Mouse (Mus musculus) kidney, postnatal 0 days (tissue): ENCODE results near the gene Iqsec3. TPM values are rescaled to one million over a fixed set of nuclear protein-coding genes. Genes with fewer than 3 reads are reported as not detected.

Experiments used
- ATAC-seq: fragments of 200-750 bp; cut with Nextera tagmentation; replicated peaks from 2 replicates; pipeline ENCODE4 v1.8.0; 2017; ENCODE audit warnings: low read depth, moderate number of reproducible peaks, moderate TSS enrichment, moderate library complexity; ENCODE audit not compliant: low FRiP score
- DNase-seq: peaks from one replicate; pipeline ENCODE4 v3.0.0-alpha.2; 2016; ENCODE audit warnings: low spot score
- H3K27ac ChIP-seq: fragments of 300-500 bp; sonication (generic); 2 replicates; pipeline ENCODE4 v1.5.1; 2014; ENCODE audit warnings: mild to moderate bottlenecking
- H3K27me3 ChIP-seq: fragments of 300-500 bp; sonication (generic); 2 replicates; pipeline ENCODE4 v1.6.1; 2014; ENCODE audit warnings: low read length, mixed read lengths; ENCODE audit not compliant: insufficient read depth
- H3K36me3 ChIP-seq: fragments of 300-500 bp; sonication (generic); 2 replicates; pipeline ENCODE4 v1.6.1; 2014; ENCODE audit warnings: low read length, mixed read lengths; ENCODE audit not compliant: insufficient read depth
- H3K4me1 ChIP-seq: fragments of 300-500 bp; sonication (generic); replicated peaks from 2 replicates; pipeline ENCODE4 v1.6.1; 2014; ENCODE audit warnings: antibody characterized with exemption, low read length, mixed read lengths; ENCODE audit not compliant: insufficient read depth
- H3K4me2 ChIP-seq: fragments of 300-500 bp; sonication (generic); 2 replicates; pipeline ENCODE4 v1.6.1; 2014; ENCODE audit warnings: mild to moderate bottlenecking, low read length, moderate library complexity, mixed read lengths
- H3K4me3 ChIP-seq: fragments of 300-500 bp; sonication (generic); replicated peaks from 2 replicates; pipeline ENCODE4 v1.5.1; 2014; ENCODE audit warnings: low read depth, low read length
- H3K9ac ChIP-seq: fragments of 300-500 bp; sonication (generic); 2 replicates; pipeline ENCODE4 v1.6.1; 2014; ENCODE audit warnings: low read depth, low read length
- H3K9me3 ChIP-seq: fragments of 300-500 bp; sonication (generic); replicated peaks from 2 replicates; pipeline ENCODE4 v1.6.1; 2016; ENCODE audit warnings: low read length, inconsistent platforms, mixed read lengths
- CTCF ChIP-seq: IDR thresholded peaks from 2 replicates; pipeline ENCODE4 v1.5.1; 2016; ENCODE audit warnings: antibody characterized with exemption, low read depth, mild to moderate bottlenecking, moderate library complexity
- WGBS: fragments of 180-500 bp; shearing (Covaris S2); extraction: QIAGEN DNeasy Blood & Tissue Kit; methylation state at CpG from one replicate; pipeline ENCODE4 v1.1.7; 2014; 5-methylcytosine and 5-hydroxymethylcytosine counted together
- polyA plus RNA-seq: library from polyadenylated mRNA; unstranded; fragments of >200 nt; fragmentation: Nextera tagmentation; extraction: Ambion mirVana; gene quantifications from 2 replicates; pipeline ENCODE4 v1.2.1, GENCODE M21; 2015

The Iqsec3 gene
- polyA plus RNA-seq, 1 experiment from 2014 or later: 0.07 TPM

GRCm38 (mm10) chr6:121424830-121425229, 48.6 kb downstream of the Iqsec3 start:
- Histone ChIP-seq H3K27ac (no peak overlapping the region), H3K4me3 (no peak overlapping the region), H3K36me3 (no peaks in the 10 kb centered on the region), H3K9ac (no peak overlapping the region), H3K4me2 (no peak overlapping the region), H3K4me1 (no peaks in the 10 kb centered on the region), H3K27me3 (no peaks in the 10 kb centered on the region), H3K9me3 (no peaks in the 10 kb centered on the region)
- 55% methylated on average over 6 of the region's 6 CpGs for WGBS
- DNase-seq: no peak
- TF ChIP-seq CTCF: no peak
- ATAC-seq: no peak

GRCm38 (mm10) chr6:121424403-121424802, 49.1 kb downstream of the Iqsec3 start:
- H3K27ac ChIP-seq: no peak overlapping the region
- H3K36me3 ChIP-seq: no peaks in the 10 kb centered on the region
- no peak overlapping the region for H3K9ac ChIP-seq
- H3K4me3 ChIP-seq: no peak overlapping the region
- no peak overlapping the region for H3K4me2 ChIP-seq
- TF ChIP-seq CTCF: no peak
- no peaks in the 10 kb centered on the region for H3K27me3 ChIP-seq
- DNase-seq (peak; percentile 10), ATAC-seq (0 out of 2 replicates have a peak, but pooled peaks have one; percentile 40)
- H3K4me1 ChIP-seq: no peaks in the 10 kb centered on the region
- H3K9me3 ChIP-seq: no peaks in the 10 kb centered on the region
- 25% methylated on average over 12 of the region's 12 CpGs for WGBS

GRCm38 (mm10) chr6:121412558-121413297, 60.8 kb downstream of the Iqsec3 start:
- H3K36me3 ChIP-seq: no peaks in the 10 kb centered on the region
- peak overlapping the region; percentile 13 for H3K4me3 ChIP-seq
- no peak overlapping the region for H3K27ac ChIP-seq
- H3K9me3 ChIP-seq: no peaks in the 10 kb centered on the region
- H3K27me3 ChIP-seq: peaks cover 24% of the 10 kb centered on the region
- 2% methylated on average over 46 of the region's 46 CpGs for WGBS
- peak; percentile 43; the same call in 1 of the 2 replicates for ATAC-seq
- H3K4me2 ChIP-seq: peak overlapping the region; percentile 40
- no peaks in the 10 kb centered on the region for H3K4me1 ChIP-seq
- H3K9ac ChIP-seq: no peak overlapping the region
- TF ChIP-seq CTCF: no peak
- DNase-seq: no peak

GRCm38 (mm10) chr6:121407571-121408011, 65.9 kb downstream of the Iqsec3 start:
- no peak overlapping the region for H3K4me3 ChIP-seq
- no peaks in the 10 kb centered on the region for H3K4me1 ChIP-seq
- 26% methylated on average over 5 of the region's 5 CpGs for WGBS
- no peaks in the 10 kb centered on the region for H3K36me3 ChIP-seq
- TF ChIP-seq CTCF: no peak
- H3K4me2 ChIP-seq: no peak overlapping the region
- H3K27me3 ChIP-seq: peaks cover 12% of the 10 kb centered on the region
- ATAC-seq (no peak), DNase-seq (peak; percentile 3)
- H3K9me3 ChIP-seq: no peaks in the 10 kb centered on the region
- H3K27ac ChIP-seq: no peak overlapping the region
- H3K9ac ChIP-seq: no peak overlapping the region

- TF ChIP-seq CTCF: no peak
- 80% methylated on average over 8 of the region's 8 CpGs for WGBS
- H3K36me3 ChIP-seq: no peaks in the 10 kb centered on the region
These were observed 68.2 kb downstream of the Iqsec3 start for GRCm38 (mm10) chr6:121405311-121405710.

GRCm38 (mm10) chr6:121402661-121403244, 70.7 kb downstream of the Iqsec3 start:
- H3K9me3 ChIP-seq: no peaks in the 10 kb centered on the region
- DNase-seq (no peak), ATAC-seq (no peak)
- H3K27me3 ChIP-seq: no peaks in the 10 kb centered on the region
- no peaks in the 10 kb centered on the region for H3K36me3 ChIP-seq
- no peak overlapping the region for H3K27ac ChIP-seq
- H3K4me2 ChIP-seq: no peak overlapping the region
- TF ChIP-seq CTCF: no peak
- no peak overlapping the region for H3K4me3 ChIP-seq
- no peaks in the 10 kb centered on the region for H3K4me1 ChIP-seq
- H3K9ac ChIP-seq: no peak overlapping the region
- WGBS: 85% methylated on average over 8 of the region's 8 CpGs

More at GRCm38 (mm10) chr6:121405311-121405710, 68.2 kb downstream of the Iqsec3 start:
- Histone ChIP-seq H3K4me1 (no peaks in the 10 kb centered on the region), H3K9ac (no peak overlapping the region), H3K4me3 (no peak overlapping the region), H3K4me2 (no peak overlapping the region), H3K9me3 (no peaks in the 10 kb centered on the region), H3K27me3 (no peaks in the 10 kb centered on the region), H3K27ac (no peak overlapping the region)
- DNase-seq: no peak
- no peak for ATAC-seq
